Mouse (Mus musculus) kidney, adult 2 months (tissue): ENCODE results near the gene Dppa5a. TPM values are rescaled to one million over a fixed set of nuclear protein-coding genes. Genes with fewer than 3 reads are reported as not detected.

ENCODE experiments used
- DNase-seq: peaks from one replicate; pipeline ENCODE4 v3.0.0; 2021
- H3K27ac ChIP-seq: fragments of 200-500 bp; 2 replicates; pipeline ENCODE4 v1.5.1; 2012; ENCODE audit warnings: low read depth, low read length, control low read depth, inconsistent platforms; ENCODE audit not compliant: insufficient read depth
- H3K27me3 ChIP-seq: fragments of 200-500 bp; replicated peaks from 2 replicates; pipeline ENCODE4 v1.6.1; 2012; ENCODE audit warnings: mild to moderate bottlenecking, moderate library complexity, low read length, inconsistent platforms; ENCODE audit not compliant: control insufficient read depth, insufficient read depth
- H3K36me3 ChIP-seq: fragments of 200-500 bp; 2 replicates; pipeline ENCODE4 v1.6.1; 2012; ENCODE audit warnings: mild to moderate bottlenecking, moderate library complexity, low read length, inconsistent platforms; ENCODE audit not compliant: control insufficient read depth, insufficient read depth
- H3K4me1 ChIP-seq: fragments of 200-500 bp; 2 replicates; pipeline ENCODE4 v1.6.1; 2011; ENCODE audit warnings: low read length; ENCODE audit not compliant: control insufficient read depth, insufficient read depth
- H3K4me3 ChIP-seq: fragments of 200-500 bp; 2 replicates; pipeline ENCODE4 v1.5.1; 2011; ENCODE audit warnings: mild to moderate bottlenecking, low read depth, low read length, control low read depth; ENCODE audit not compliant: insufficient read depth
- CTCF ChIP-seq: fragments of 200-500 bp; conservative IDR thresholded peaks from 2 replicates; pipeline ENCODE4 v1.5.1; 2011; ENCODE audit warnings: low read depth, mild to moderate bottlenecking, control low read depth, low read length, moderate library complexity, mixed read lengths; ENCODE audit not compliant: insufficient read depth, insufficient read length
- POLR2A ChIP-seq: fragments of 200-500 bp; IDR thresholded peaks from one replicate; pipeline ENCODE4 v1.6.1; 2011; ENCODE audit warnings: low read depth, low read length, control low read depth
- WGBS: fragments of 180-500 bp; shearing (Covaris S2); methylation state at CpG from one replicate; pipeline ENCODE4 v1.1.7; 2018; 5-methylcytosine and 5-hydroxymethylcytosine counted together
- polyA plus RNA-seq: library from polyadenylated mRNA; depleted of rRNA; stranded (reverse); fragments of >200 nt; gene quantifications from 2 replicates; pipeline ENCODE4 v1.2.3, GENCODE M21; 2012

Gene Dppa5a
- polyA plus RNA-seq, 1 experiment: not detected

- Histone ChIP-seq H3K36me3 (no peaks in the 10 kb centered on the region), H3K27me3 (no peaks in the 10 kb centered on the region), H3K4me1 (no peaks in the 10 kb centered on the region), H3K4me3 (no peak overlapping the region), H3K27ac (no peak overlapping the region)
- TF ChIP-seq POLR2A: no peak
- no peak for TF ChIP-seq CTCF
- DNase-seq: peak; percentile 7
- WGBS: 45% methylated on average over 1 of the region's 1 CpGs
Observed at GRCm38 (mm10) chr9:78374885-78375389, 7.0 kb upstream of the Dppa5a start.

GRCm38 (mm10) chr9:78374397-78374796 lies 6.4 kb upstream of the Dppa5a start:
- H3K36me3 ChIP-seq: no peaks in the 10 kb centered on the region
- no peak overlapping the region for H3K27ac ChIP-seq
- no peaks in the 10 kb centered on the region for H3K4me1 ChIP-seq
- no peak for DNase-seq
- TF ChIP-seq CTCF: no peak
- TF ChIP-seq POLR2A: no peak
- 44% methylated on average over 5 of the region's 5 CpGs for WGBS
- H3K27me3 ChIP-seq: no peaks in the 10 kb centered on the region
- no peak overlapping the region for H3K4me3 ChIP-seq

- Histone ChIP-seq H3K4me3 (no peak overlapping the region), H3K27me3 (no peaks in the 10 kb centered on the region), H3K4me1 (no peaks in the 10 kb centered on the region), H3K36me3 (no peaks in the 10 kb centered on the region), H3K27ac (no peak overlapping the region)
- 77% methylated on average over 10 of the region's 10 CpGs for WGBS
- no peak for DNase-seq
- TF ChIP-seq POLR2A: no peak
- no peak for TF ChIP-seq CTCF
Observed at GRCm38 (mm10) chr9:78372827-78373504, 5.0 kb upstream of the Dppa5a start.

GRCm38 (mm10) chr9:78371441-78371840 lies 3.5 kb upstream of the Dppa5a start:
- 91% methylated on average over 3 of the region's 3 CpGs for WGBS
- Histone ChIP-seq H3K36me3 (no peaks in the 10 kb centered on the region), H3K4me3 (no peak overlapping the region), H3K27ac (no peak overlapping the region), H3K4me1 (no peaks in the 10 kb centered on the region), H3K27me3 (no peaks in the 10 kb centered on the region)
- TF ChIP-seq CTCF (no peak), POLR2A (no peak)
- no peak for DNase-seq

GRCm38 (mm10) chr9:78369786-78370185 lies 1.8 kb upstream of the Dppa5a start:
- TF ChIP-seq POLR2A: no peak
- no peak for TF ChIP-seq CTCF
- Histone ChIP-seq H3K4me1 (no peaks in the 10 kb centered on the region), H3K4me3 (no peak overlapping the region), H3K36me3 (no peaks in the 10 kb centered on the region), H3K27ac (no peak overlapping the region), H3K27me3 (no peaks in the 10 kb centered on the region)
- no peak for DNase-seq
- 94% methylated on average over 7 of the region's 7 CpGs for WGBS

- WGBS: 84% methylated on average over 2 of the region's 2 CpGs
- DNase-seq: no peak
- TF ChIP-seq POLR2A: no peak
- TF ChIP-seq CTCF: no peak
- H3K4me3 ChIP-seq: no peak overlapping the region
- no peaks in the 10 kb centered on the region for H3K4me1 ChIP-seq
- H3K36me3 ChIP-seq: no peaks in the 10 kb centered on the region
- no peak overlapping the region for H3K27ac ChIP-seq
- H3K27me3 ChIP-seq: no peaks in the 10 kb centered on the region
Observed at GRCm38 (mm10) chr9:78369349-78369748, 1.4 kb upstream of the Dppa5a start.

- Histone ChIP-seq H3K4me3 (no peak overlapping the region), H3K27ac (no peak overlapping the region), H3K4me1 (no peaks in the 10 kb centered on the region), H3K27me3 (no peaks in the 10 kb centered on the region), H3K36me3 (no peaks in the 10 kb centered on the region)
- no peak for DNase-seq
- TF ChIP-seq POLR2A: no peak
- TF ChIP-seq CTCF: no peak
- 76% methylated on average over 3 of the region's 3 CpGs for WGBS
Observed at GRCm38 (mm10) chr9:78368671-78369293, 805 bp upstream of the Dppa5a start.
